Mouse (Mus musculus) cerebellum, adult 11 months (tissue): ENCODE data around the gene Apba2.

Experiments
- DNase-seq: peaks from one replicate; pipeline ENCODE4 v3.0.0; 2022

Gene Apba2

DNA sequence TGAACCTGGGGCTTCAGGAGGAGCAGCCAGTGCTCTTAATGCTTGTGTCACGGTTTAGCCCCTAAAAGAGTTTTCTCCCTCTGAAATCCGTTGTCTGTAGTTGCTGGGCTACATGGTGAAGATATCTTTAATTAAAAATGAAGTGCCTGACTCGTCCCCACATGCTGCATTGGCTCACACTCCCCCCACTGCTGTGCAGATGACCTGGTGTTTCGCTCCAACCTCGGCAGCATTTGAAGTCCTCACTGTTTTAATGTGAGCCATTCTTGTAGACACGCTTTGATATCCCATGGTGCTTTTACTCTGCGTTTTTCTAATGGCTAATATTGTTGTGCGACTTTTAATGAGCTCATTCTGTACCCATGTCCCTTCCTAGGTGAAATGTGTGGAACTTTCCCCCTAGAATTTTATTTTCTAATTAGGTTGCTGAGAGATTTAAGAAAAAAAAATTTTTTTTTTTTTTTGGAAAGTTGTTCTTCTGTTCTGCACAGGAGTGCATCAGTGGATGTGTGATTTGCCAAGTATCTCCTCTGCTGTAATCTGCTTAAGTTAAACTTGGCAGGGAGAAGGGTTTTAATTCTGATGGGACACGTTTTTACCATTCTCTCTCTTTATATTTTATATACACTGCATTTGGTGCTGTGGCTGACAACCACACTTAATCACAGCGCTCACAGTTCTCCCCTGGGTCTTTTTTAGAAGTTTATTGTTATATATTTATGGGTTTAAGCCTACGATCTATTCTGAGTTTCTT, 87.3 kb downstream of the Apba2 start:
- DNase-seq = no peak

DNA sequence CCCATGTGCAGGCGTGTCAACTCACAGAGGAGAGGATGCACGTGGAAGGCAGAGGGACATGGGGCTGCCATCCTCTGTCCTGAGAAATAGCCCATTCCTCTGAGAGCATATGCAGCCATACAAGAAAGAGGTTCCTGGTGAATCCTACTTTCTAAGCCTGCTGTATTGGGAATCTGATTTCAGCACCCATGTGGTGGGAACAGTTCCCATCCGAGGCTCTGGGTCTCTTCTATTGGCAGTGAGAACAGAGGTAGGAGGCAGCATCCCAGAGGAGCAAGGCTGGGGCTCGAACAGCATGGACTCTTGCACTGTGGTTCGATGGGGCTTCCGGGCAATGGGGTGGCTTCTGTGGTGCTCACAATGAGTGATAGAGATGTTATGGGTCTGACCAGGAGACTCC, 93.8 kb downstream of the Apba2 start:
- no peak for DNase-seq

DNA sequence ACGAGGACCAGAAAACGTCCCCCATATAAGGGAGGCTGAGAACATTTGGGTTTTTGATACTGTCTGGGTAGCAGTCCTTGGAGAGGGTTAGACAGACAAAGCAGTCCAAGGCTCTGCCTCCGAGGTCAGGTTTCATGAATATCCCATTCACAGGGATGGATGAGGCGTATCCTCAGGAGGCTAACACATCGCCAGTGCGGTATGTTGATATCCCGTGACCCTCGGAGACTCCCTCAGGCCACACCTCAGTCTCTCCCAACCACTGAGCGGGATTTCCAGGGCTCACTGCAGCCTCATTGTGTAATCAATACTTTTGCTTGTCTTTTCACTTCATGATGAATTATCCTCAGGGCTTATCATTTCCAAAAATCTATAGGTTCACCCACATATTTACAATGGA, 95.1 kb downstream of the Apba2 start:
- DNase-seq = no peak

DNA sequence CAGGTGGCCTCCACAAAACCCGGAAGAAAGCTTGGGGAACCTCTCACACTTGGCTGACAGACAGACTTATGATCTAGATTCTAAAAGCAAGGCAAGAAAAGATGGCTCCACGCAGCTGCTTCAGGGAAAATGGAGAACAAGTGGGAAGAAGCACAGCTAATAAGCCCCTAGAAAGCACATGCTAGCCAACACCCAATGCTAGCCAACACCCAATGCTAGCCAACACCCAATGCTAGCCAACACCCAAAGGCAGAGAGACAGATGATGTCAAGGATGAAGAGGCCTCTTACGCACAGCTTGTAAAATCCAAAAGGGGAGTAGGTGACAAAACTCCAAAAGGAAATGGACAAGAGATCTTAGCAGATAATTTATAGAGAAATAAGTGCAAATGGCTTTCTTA, 108.4 kb downstream of the Apba2 start:
- no peak for DNase-seq

DNA sequence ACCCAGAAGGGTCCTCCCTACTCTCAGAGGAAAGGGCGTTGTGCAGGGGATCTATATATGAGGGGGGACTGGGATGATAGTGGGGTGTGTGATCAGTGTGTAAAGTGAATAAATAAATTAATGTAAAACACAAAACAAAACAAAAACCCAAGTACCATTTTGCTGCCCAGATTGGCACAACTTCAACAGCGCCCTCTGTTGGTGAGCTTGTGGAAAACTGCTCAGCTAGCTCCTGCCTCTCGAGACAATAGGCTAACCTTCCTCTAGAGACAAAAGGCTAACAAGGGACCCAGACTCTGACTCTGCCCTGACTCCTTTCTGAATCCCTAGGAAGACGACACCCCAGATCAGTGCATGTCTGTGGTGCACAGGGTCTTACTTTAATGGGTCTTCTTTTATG, 109.4 kb downstream of the Apba2 start:
- DNase-seq = no peak

DNA sequence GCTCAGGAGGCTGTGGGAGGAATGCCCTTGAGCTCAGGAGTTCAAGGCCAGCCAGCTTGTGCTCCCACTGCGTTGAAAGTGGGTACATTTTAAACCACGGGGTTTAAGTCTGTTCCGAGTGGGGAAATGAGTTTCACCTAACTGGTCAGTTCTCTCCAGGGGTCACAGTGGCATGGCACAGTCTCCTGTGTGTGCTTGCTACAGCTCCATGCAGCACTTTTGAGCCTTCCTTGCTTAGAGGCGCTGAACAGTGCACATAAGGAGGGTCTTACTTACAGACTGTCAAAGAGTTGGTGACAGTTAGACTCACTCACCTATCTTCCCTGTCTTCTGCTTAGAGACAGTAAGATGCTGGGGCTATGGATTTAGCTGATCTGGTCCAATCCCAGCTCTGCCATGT, 117.8 kb downstream of the Apba2 start:
- DNase-seq = no peak

DNA sequence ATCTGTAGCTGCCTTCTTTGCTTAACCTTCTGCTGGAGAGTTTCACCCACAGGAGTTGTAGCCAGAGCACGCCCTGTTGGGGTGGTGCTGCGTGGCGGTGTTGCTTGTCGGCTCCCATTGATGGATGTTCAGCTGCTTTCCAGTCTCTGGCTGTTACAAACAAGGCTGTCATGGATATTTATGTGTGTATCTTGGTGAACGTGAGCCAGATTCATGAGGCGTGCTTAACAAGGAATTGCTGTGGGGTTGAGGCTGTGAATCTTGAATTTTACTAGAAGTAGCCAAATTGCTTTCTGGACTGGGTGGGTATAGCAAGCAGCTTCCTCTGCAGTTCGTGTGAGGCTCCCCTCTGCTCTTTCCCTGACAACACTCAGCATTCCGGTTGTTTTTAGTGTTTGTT, 125.0 kb downstream of the Apba2 start:
- DNase-seq = no peak

DNA sequence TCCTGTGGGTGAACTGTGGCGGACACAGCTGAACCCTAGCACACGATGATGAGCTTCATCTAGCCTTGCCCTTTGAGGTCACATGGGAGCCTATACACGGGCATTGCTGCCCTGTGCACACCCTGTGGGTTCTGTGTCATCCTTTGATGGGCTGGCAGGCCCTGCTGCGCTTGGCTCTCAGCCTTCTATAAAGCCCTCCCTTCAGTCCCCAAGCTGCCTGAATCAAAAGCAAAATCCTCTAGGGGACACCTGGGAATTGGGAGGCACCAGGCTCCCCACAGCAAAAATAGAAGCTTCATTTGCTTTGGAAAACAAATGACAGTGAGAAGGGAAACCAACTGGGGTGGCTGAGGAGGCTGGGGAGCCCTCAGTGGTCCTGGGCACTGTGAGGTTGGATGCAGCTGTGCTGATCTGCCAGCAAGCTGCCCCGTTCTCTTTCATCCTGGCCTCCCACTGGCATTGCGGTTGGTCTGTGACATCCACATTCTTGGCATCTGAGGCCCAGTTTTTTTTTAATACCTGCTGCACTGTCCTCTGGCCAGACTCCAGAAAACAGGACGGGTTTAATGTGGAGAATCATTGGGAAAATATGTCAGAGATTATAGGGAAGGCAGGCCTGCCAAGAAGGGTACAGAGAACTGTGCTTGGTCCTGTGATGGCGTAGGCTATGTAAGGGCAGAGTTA, 126.6 kb downstream of the Apba2 start:
- DNase-seq = peak; percentile 64

DNA sequence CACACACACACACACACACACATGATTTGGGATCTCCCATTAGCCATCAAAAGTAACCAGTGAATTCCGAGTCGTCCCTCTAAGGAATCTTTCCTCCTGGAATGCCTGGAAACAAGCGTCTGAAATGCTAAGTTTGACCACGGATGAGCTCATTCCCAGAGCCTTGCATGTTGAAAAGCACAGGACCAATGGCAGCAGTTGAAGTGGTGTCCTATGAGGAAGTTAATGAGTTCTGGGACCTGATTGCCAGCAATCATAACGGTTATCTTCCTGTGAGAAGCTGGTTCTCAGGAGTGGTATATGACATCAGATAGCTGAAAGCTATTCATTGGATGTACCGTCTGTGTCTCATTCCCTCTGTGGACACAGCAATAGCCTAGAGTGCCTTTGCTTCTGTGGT, 129.2 kb downstream of the Apba2 start:
- DNase-seq = no peak

DNA sequence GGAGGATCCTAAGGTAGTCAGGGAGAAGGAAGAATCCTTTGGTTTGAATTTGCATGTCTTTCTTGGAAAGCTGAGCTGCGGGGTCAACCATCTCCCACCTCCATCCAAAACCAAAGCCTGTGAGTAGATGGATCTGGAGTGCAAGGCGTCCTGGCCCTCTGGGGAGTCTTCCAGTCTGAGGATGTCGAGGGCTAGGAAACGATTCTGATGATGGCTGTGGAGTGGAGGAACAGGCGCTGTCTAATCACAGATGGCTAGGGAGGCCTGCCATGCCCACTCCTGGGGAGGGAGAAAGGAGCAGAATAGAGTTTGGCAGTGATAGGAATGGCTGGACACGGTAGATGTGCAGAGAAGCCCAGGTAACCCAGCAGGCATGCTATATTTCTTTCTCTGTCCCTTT, 129.6 kb downstream of the Apba2 start:
- DNase-seq = peak; percentile 72

DNA sequence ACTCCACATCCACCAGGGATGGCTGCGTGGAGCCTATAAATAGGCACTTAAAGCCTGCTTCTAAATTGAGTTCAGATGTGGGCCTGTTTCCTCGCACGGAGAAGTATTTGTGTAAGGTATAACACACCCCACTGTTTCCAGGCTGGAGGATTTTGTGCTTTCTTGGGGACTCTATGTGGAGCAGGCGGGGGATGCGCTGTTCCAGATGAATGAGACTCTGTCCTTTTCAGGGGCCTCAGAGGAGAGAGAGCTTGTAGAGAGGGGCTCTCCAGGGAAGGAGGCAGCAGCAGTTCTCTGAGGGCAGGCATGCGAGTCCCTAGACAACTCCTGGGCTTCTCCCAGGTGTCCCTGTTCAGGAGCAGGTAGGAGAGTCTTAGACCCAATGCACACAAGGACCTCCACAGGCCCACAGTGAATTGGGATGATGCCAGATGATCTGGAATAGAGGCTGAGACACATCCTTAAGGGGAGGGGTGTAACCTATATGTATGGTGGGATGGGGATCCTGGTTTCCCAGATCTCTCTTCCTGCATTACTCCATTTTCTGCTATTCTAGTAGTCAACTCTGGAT, 130.4 kb downstream of the Apba2 start:
- no peak for DNase-seq

DNA sequence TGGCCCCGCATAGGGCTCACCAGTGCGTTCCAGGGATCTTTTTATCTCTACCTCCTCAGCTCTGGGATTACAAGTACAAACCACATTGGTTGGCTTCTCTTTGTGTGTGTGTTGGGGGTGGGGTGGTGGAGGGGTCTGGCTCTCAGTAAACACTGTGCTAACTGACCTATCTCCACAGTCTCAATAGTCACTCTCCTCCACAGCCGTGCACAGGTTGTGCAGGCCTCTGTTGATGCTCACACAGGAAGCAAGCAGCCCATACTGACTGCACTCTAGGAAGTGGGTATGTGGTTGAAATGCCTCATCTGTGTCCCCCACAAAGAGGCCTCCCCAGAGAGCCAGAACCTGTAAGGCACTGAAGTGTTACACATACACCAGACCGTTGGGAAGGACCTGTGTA, 131.7 kb downstream of the Apba2 start:
- DNase-seq = no peak

DNA sequence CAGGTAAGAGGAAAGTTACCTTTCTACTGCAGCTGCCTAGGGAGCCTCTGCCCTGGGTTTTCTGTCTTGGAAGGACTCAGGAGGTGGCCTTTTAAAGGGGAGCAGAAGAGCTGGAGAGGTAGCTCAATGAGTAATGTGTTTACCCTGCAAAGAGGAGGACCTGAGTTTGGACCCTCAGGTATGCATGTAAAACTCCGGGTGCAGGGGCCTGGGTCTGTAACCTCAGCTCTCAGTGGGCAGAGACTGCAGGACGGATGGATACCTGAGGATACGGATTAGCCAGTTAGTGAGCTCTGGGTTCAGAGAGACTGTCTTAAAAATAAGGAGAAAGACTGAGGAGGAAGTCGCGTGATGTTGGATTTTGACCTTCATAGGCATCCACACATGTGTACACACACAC, 132.4 kb downstream of the Apba2 start:
- no peak for DNase-seq

DNA sequence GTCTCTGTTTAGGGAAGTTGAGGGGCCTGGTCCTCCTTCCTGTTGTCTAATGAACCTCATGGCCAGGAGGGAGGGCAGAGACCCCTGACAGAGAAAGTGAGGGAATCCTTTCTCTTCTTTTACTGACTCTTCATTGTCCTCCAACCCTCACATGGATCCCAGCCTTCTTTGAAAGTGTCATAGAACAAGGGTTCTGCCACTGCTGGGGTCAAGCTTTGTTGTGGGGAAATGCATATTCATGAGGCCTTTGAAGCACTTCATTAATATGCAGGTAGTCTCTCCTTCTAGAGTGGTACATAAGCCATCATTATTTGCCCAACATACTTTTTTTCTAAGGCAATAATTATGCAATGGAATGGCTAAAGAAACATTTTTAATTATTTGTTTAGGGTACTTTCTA, 133.0 kb downstream of the Apba2 start:
- no peak for DNase-seq

DNA sequence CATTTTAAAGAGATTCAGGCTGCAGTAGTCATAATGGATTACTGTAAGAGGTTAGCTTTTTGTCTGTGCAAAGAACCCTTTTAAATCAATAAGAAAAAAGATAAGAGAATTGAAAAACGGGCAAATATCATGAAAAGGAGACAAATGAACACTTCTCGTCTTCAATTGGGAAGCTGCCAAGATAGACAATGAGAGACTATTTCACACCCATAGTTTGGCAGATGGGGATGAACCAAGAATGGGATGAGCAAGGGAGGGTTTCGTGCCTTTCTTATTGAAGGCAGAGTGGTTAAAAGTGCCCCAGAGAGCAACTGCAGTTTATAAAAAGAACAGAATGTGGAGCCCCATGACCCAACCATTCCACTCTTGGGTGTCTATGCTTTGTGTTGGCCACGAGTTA, 137.4 kb downstream of the Apba2 start:
- no peak for DNase-seq

DNA sequence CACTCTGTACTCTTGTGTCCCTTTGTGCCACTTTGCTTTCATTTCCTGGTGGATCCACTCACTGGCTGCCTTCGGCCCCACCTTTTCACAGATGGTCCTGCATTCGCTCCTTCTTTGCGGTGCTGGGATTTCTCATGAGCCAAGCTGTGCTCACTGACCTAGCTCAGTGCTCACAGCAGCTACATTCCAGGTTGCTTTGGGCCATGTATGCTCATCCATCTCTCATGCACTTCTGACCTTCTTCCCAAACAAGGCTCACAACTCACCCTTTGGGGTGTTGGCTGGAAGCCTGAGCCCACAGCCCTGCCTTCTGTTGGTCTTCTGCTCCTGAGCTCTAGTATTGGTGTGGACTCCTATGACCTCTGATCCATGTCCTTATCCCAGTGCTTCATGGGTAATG, 139.1 kb downstream of the Apba2 start:
- DNase-seq = peak; percentile 50

DNA sequence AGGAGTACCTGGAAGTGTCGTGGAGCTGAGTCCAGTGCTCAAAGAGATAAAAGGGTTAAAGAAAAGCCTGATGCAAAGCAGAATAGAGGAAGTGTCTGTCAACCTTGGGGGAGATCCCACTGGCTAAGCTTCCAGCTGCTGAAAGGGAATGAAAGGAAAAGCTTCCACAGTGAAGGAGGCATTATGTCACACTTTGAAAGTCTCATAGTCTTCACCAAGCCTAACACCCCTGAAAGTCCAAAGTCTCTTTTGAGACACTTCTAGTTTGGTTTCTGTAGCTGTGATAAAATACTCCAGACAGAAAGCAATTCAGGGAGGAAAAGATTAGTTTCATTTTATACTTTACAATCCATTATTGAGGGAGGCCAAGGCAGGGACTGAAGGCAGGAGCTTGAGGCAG, 141.4 kb downstream of the Apba2 start:
- DNase-seq = no peak

DNA sequence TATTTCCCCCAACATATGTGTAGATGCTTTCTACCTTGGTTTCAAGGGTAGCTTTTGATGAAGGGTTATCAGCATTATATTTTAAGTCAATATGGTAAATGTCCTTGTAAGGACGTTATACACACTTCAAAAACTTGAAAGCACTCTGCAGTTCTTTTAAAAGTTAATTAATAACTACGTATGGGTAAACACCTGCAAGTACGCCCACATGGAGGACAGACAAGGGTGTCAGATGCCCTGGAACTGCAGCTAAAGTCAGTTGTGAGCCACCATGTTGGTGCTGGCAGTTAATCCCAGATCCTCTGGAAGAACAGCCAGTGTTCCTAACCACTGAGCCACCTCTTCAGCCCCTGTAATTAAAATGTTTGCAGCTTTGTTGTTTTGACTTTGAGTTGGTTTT, 144.0 kb downstream of the Apba2 start:
- no peak for DNase-seq

DNA sequence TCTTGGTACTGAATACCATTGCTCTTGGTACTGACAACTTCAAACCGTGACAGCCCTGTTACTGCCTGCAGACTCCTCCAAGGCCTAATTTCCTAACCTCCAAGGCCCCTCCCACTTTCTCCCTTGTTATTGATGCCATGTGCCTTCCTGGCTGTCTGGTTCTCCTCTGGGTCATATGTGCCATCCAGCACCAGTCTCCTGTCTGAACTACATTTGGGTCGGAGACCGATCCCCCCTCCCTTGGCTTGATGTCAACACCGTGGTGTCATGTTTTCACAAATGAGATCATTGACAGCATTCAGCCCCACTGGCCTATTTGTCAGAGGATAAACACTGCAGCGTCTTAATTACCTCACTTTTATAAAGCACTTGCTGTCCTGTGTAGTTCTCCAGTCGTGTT, 144.5 kb downstream of the Apba2 start:
- DNase-seq = no peak

DNA sequence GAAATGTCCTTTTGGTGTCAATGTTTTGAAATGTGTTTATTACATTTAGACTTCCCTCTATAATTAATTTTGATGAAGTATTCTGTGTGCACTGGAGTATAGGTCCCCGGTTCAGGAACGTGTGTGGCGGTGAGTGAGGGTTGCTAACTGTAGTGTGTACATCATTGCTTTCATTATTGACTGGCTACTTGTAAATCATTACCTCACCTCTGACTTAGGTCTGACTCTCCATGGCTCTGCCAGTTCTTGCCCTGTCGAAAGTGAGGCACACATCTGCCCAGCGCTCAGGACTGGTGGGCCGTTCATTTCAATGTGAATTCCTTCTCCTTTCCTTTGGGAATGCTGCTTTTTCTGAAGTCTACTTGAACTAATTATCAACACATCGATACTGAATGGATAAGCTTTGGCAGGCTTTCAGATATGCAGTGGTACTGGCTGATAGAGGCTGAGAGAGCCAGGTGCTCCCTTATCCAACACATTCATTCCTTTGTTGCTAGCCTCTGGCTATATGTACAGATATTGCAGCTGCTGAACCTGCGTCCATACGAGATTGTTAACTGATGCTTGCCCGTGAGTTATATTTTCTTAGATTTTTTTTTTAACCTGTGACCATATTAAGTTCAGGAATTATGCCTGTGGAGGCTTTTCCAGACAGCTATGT, 147.6 kb downstream of the Apba2 start:
- no peak for DNase-seq

DNA sequence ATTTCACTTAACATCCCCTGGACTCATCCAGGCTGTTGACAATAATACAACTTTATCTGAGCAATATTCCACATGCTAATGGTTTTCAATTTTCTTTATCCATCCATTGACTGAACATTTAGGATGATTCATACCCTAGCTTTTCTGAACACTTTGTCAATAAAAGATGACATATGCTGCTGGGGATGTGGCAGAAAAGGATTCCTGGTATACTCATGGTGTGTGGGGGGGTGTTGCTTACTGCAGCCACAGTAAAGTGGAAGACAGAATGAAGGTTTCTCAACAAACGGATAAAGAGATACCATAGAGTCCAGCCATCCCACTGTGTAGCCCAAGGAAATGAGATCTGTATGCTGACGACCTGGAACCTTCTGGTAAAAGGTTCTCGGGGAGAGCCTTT, 150.5 kb downstream of the Apba2 start:
- no peak for DNase-seq

DNA sequence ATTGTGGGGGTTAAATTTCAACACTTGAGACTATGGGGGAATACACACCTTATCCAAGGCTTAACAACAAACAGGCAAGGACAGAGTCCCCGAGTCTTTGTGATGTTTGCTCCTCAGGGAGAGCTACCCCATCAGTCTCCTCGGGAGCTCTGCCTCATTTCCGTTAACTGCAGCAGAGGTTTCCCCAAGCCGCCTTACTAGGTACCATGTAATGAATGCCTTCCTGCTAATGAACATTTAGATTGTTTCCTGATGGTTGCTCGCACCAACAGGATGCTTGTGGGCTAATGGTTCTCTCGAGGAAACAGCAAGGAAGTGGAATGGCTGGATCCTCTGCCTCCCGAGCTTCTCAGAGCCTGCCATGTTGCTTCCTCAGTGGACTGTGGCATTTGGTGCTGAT, 155.3 kb downstream of the Apba2 start:
- DNase-seq = no peak

DNA sequence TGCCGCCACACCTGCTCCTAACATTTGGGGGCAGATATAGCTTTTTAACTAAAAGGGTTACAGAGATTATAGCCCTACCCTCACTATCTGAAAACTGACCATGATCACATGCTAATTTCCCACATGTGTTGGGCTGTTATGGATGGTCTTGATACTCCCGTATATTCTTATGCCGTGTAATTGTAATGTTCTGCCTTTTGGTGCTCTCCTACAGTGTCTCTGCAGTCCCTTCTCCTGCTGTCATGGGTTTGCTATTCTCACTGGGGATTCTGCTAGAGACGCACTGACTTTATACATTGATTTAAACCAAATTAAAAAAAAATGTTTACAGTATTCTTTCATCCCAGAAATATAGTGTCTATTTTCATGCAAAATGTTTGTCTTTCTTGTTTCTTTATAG, 157.4 kb downstream of the Apba2 start:
- DNase-seq = no peak

DNA sequence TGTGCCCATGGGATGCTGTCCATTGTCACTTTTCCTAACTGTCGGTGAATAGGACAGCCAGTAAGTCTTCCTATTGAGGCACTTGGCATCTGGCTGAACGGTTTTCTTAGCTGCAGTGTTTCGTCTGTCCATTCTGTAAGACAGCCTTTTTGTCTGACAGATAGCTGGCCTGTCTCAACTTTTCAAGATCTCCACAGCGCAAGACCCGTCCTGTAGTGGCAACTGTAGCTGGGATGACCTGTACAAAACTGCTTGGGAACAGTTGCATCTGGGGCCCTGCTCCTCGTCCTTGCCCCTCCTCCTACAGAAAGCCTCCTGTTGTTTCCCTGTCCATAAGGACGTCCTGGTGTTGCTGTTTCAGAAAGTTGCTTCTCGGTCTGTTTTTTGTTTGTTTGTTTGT, 157.8 kb downstream of the Apba2 start:
- no peak for DNase-seq
